Mouse (Mus musculus) heart, embryonic 15.5 days (tissue): ENCODE data around the gene Cdh23. TPM values are rescaled to one million over a fixed set of nuclear protein-coding genes. Genes with fewer than 3 reads are reported as not detected.

Experiments
- ATAC-seq: fragments of 200-750 bp; cut with Nextera tagmentation; replicated peaks from 2 replicates; pipeline ENCODE4 v1.8.0; 2017; ENCODE audit warnings: low read depth, moderate TSS enrichment; ENCODE audit not compliant: insufficient number of reproducible peaks, insufficient read depth, low FRiP score
- H3K27ac ChIP-seq: fragments of 300-500 bp; sonication (generic); 2 replicates; pipeline ENCODE4 v1.5.1; 2015; ENCODE audit warnings: mild to moderate bottlenecking, inconsistent platforms
- H3K27me3 ChIP-seq: fragments of 300-500 bp; sonication (generic); 2 replicates; pipeline ENCODE4 v1.6.1; 2015; ENCODE audit warnings: inconsistent platforms
- H3K36me3 ChIP-seq: fragments of 300-500 bp; sonication (generic); 2 replicates; pipeline ENCODE4 v1.6.1; 2015; ENCODE audit warnings: mild to moderate bottlenecking, inconsistent platforms
- H3K4me1 ChIP-seq: fragments of 300-500 bp; sonication (generic); replicated peaks from 2 replicates; pipeline ENCODE4 v1.6.1; 2015; ENCODE audit warnings: inconsistent platforms
- H3K4me2 ChIP-seq: fragments of 300-500 bp; sonication (generic); 2 replicates; pipeline ENCODE4 v1.6.1; 2015; ENCODE audit warnings: inconsistent platforms, mild to moderate bottlenecking, moderate library complexity
- H3K4me3 ChIP-seq: fragments of 300-500 bp; sonication (generic); 2 replicates; pipeline ENCODE4 v1.5.1; 2015; ENCODE audit warnings: mild to moderate bottlenecking, inconsistent platforms
- H3K9ac ChIP-seq: fragments of 300-500 bp; sonication (generic); 2 replicates; pipeline ENCODE4 v1.6.1; 2015; ENCODE audit warnings: mild to moderate bottlenecking, inconsistent platforms
- H3K9me3 ChIP-seq: fragments of 300-500 bp; sonication (generic); replicated peaks from 2 replicates; pipeline ENCODE4 v1.6.1; 2016; ENCODE audit warnings: inconsistent platforms
- WGBS: fragments of 180-500 bp; shearing (Covaris S2); methylation state at CpG from one replicate; pipeline ENCODE4 v1.1.7; 2015; ENCODE audit warnings: mixed read lengths; 5-methylcytosine and 5-hydroxymethylcytosine counted together
- polyA plus RNA-seq: library from polyadenylated mRNA; unstranded; fragments of >200 nt; fragmentation: Nextera tagmentation; extraction: Ambion mirVana; gene quantifications from 2 replicates; pipeline ENCODE4 v1.2.1, GENCODE M21; 2015

Cdh23 gene
- polyA plus RNA-seq, 1 experiment from 2014 or later = 0.50 TPM

GRCm38 (mm10) chr10:60677319-60677718 is 19.0 kb downstream of the Cdh23 start:
- Histone ChIP-seq H3K9me3 (no peaks in the 10 kb centered on the region), H3K27ac (no peak overlapping the region), H3K36me3 (no peaks in the 10 kb centered on the region), H3K9ac (no peak overlapping the region), H3K4me2 (no peak overlapping the region), H3K4me3 (no peak overlapping the region), H3K4me1 (no peaks in the 10 kb centered on the region), H3K27me3 (0 out of 2 replicates have a peak, but pooled peaks cover 4% of the 10 kb centered on the region)
- WGBS = 81% methylated on average over 4 of the region's 4 CpGs
- no peak for ATAC-seq

DNA sequence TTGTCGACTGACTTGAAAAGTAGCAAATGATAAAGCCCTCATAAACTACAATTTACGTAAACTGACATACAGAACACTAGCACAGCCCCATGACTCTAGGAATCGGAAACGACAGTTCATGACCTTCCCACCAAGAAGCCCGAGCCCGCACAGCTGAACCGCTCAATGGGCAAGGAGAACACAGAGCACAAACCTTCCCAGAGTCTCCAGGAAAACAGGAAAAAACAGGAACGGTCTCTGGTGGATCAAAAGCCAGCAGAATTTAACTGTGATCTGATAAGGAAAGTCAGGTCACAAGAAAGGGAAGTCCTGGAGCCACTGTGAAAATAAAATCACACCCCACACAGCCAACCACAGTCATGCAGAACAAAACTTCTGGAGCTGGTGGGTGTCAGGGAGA is 26.1 kb downstream of the Cdh23 start:
- no peak overlapping the region for H3K4me2 ChIP-seq
- H3K9ac ChIP-seq = no peak overlapping the region
- WGBS = 58% methylated on average over 8 of the region's 8 CpGs
- no peak for ATAC-seq
- H3K9me3 ChIP-seq = no peaks in the 10 kb centered on the region
- H3K36me3 ChIP-seq = no peaks in the 10 kb centered on the region
- H3K4me1 ChIP-seq = no peaks in the 10 kb centered on the region
- H3K27me3 ChIP-seq = no peaks in the 10 kb centered on the region
- no peak overlapping the region for H3K27ac ChIP-seq
- H3K4me3 ChIP-seq = no peak overlapping the region

DNA sequence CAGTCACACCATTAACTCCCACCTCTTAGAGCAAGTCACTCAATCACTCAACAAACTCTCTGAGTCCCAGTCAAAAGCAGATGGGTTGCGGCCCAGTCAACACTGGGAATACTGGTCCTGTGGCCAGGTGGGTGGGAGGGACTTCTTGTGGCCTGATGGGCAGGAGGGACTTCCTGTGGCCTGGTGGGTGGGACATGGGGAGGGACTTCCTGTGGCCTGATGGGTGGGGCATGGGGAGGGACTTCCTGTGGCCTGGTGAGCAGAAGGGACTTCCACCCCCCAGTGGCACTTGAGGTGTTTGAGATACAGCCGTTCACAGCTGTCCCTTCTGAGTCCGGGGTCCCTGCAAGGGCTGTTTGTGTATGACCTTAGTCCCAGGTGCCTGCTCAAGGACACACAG is 27.7 kb downstream of the Cdh23 start:
- no peak overlapping the region for H3K4me3 ChIP-seq
- H3K9me3 ChIP-seq = no peaks in the 10 kb centered on the region
- H3K36me3 ChIP-seq = no peaks in the 10 kb centered on the region
- no peak for ATAC-seq
- no peaks in the 10 kb centered on the region for H3K27me3 ChIP-seq
- H3K27ac ChIP-seq = no peak overlapping the region
- no peak overlapping the region for H3K9ac ChIP-seq
- no peaks in the 10 kb centered on the region for H3K4me1 ChIP-seq
- H3K4me2 ChIP-seq = no peak overlapping the region
- 76% methylated on average over 3 of the region's 3 CpGs for WGBS

DNA sequence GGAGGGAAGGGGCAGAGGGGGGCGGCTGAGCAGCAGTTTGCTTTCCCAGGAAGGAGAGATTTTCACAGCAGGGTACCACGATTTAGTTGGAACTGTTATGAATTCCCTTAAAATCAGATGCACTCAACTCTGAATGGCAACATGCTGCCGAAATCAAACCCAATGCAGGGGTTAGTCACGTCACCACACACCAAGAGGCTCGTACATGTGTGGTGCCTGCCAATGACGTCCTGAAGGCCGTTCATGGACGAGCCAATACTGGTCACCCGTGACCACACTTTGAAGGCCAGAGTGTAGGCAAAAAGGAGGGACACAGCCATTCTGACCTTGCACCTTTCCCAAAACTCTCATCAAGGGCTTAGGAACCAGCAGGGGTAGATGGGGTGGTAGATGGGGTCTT is 35.3 kb downstream of the Cdh23 start:
- H3K4me2 ChIP-seq = no peak overlapping the region
- no peak overlapping the region for H3K9ac ChIP-seq
- no peak overlapping the region for H3K4me3 ChIP-seq
- no peaks in the 10 kb centered on the region for H3K9me3 ChIP-seq
- H3K27me3 ChIP-seq = no peaks in the 10 kb centered on the region
- H3K27ac ChIP-seq = no peak overlapping the region
- no peak for ATAC-seq
- no peaks in the 10 kb centered on the region for H3K4me1 ChIP-seq
- 76% methylated on average over 9 of the region's 9 CpGs for WGBS
- no peaks in the 10 kb centered on the region for H3K36me3 ChIP-seq

DNA sequence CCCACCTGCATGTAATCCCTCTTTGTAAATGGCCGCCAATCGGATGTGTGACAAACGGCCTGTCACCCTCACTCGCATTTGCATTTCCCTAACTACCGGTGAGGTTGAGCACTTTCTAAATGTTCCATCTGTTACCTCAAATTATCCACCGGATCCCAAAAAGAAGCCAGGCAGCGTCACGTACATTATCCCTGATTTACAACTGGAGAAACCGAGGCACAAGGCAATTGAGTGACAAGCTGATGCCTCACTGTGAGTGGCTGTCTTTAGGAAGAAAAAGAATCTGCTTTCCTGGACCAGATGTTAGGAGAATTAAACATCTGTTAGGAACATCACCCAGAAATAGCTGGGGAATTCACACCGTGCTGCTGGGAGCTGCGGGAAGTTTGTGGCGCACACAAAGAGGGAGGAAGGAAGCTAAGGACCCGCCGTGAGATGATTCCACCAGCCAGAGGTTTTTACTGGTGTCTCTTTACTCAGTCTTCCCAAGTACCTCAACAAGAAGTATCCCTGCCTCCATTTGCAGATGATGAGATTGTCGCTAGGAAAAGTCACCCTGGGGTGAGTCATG is 36.8 kb downstream of the Cdh23 start:
- Histone ChIP-seq H3K4me2 (no peak overlapping the region), H3K9me3 (no peaks in the 10 kb centered on the region), H3K4me1 (peaks cover 4% of the 10 kb centered on the region; the same call in 1 of the 2 replicates), H3K27ac (no peak overlapping the region), H3K9ac (no peak overlapping the region), H3K4me3 (no peak overlapping the region), H3K27me3 (no peaks in the 10 kb centered on the region), H3K36me3 (no peaks in the 10 kb centered on the region)
- WGBS = 44% methylated on average over 15 of the region's 15 CpGs
- ATAC-seq = no peak

DNA sequence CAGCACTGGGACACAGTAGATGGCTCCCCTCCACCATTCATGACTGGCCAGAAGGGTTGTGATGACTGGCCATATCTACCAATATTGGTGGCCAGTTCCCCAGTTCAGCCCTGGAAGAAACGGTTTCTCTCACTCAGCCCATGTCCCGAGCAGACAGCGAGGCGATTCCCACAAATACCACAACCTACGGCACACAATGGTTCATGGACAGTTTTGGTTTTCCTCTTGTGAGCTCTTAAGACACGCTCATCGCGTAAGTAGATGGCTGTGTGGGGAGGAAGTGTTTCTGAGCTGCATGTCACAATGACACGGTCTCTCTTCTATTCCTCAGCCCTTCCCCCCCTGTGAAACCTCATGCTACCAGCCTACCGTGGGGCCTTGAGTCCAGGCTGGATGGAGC is 38.1 kb downstream of the Cdh23 start:
- H3K27me3 ChIP-seq = no peaks in the 10 kb centered on the region
- H3K36me3 ChIP-seq = no peaks in the 10 kb centered on the region
- H3K4me1 ChIP-seq = peaks cover 4% of the 10 kb centered on the region; the same call in 1 of the 2 replicates
- no peaks in the 10 kb centered on the region for H3K9me3 ChIP-seq
- no peak overlapping the region for H3K4me3 ChIP-seq
- H3K4me2 ChIP-seq = no peak overlapping the region
- no peak for ATAC-seq
- no peak overlapping the region for H3K9ac ChIP-seq
- no peak overlapping the region for H3K27ac ChIP-seq
- WGBS = 80% methylated on average over 10 of the region's 10 CpGs

DNA sequence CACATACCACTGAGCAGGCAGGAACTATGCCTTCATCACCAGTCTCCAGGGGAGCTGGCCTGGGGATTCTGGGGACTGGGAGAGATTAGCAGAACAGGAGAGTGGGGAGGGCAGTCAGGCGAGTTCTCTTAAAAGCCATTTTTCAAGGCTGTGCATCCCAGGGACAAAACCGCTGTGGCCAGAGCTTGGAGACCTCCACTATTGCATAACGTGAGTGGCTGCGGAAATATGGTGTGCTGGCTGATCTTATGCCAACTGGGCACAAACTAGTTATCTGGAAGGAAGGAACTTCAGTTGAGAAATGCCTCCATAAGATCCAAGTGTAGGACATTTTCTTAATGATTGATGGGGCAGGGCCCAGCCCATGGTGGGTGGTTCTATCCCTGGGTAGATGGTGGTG is 42.6 kb downstream of the Cdh23 start:
- no peak overlapping the region for H3K9ac ChIP-seq
- H3K9me3 ChIP-seq = no peaks in the 10 kb centered on the region
- no peaks in the 10 kb centered on the region for H3K27me3 ChIP-seq
- 84% methylated on average over 4 of the region's 4 CpGs for WGBS
- no peak overlapping the region for H3K4me3 ChIP-seq
- no peak overlapping the region for H3K4me2 ChIP-seq
- peaks cover 4% of the 10 kb centered on the region; the same call in 1 of the 2 replicates for H3K4me1 ChIP-seq
- H3K27ac ChIP-seq = no peak overlapping the region
- no peaks in the 10 kb centered on the region for H3K36me3 ChIP-seq
- ATAC-seq = no peak

DNA sequence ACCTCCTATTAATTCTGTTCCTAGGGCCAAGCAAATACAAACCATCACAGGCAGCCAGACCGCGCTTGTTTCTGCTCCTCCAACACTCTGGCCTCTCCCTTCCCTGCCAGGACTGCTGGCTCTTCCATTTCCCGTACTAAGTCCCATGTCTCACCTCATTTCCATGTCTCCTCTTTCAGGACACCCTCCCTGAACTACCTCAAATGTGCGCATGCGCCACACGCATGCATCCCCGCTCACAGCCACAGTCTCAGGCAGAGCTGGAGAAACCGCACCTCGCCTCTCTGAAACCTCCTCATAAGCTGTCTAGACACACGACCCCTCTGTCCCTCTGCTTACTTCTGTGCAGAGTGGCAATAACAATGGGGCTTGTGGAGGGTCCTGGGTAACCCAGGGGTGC is 43.2 kb downstream of the Cdh23 start:
- Histone ChIP-seq H3K27ac (no peak overlapping the region), H3K9me3 (no peaks in the 10 kb centered on the region)
- WGBS = 89% methylated on average over 10 of the region's 10 CpGs

GRCm38 (mm10) chr10:60644079-60644641 is 52.1 kb downstream of the Cdh23 start:
- Histone ChIP-seq H3K27ac (no peak overlapping the region), H3K4me2 (no peak overlapping the region), H3K4me1 (no peaks in the 10 kb centered on the region), H3K4me3 (no peak overlapping the region), H3K9me3 (no peaks in the 10 kb centered on the region), H3K36me3 (no peaks in the 10 kb centered on the region), H3K27me3 (0 out of 2 replicates have a peak, but pooled peaks cover 4% of the 10 kb centered on the region), H3K9ac (no peak overlapping the region)
- no peak for ATAC-seq
- 58% methylated on average over 14 of the region's 14 CpGs for WGBS

More for the DNA sequence above, 43.2 kb downstream of the Cdh23 start:
- Histone ChIP-seq H3K9ac (no peak overlapping the region), H3K4me1 (peaks cover 4% of the 10 kb centered on the region; the same call in 1 of the 2 replicates), H3K4me2 (no peak overlapping the region), H3K27me3 (no peaks in the 10 kb centered on the region), H3K36me3 (no peaks in the 10 kb centered on the region), H3K4me3 (no peak overlapping the region)
- no peak for ATAC-seq

DNA sequence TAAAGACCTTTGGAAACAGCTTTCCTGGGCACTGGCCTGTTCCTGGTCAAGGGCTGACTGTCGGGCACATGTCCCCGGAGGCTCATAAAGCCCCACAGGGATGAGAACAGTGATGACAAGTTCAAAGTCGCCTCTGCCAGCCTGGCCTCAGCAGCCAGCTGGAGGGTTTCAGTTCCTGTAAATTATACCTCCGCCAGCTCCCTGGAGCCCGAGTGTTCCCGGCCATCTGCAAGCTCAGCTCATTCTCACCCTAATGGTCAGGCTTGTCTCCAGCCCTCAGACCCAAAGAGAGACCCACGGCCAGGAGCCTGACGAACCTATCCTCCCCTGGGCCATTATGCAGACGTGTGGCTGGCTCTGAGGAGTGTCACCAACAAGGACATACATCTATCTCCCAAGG is 57.0 kb downstream of the Cdh23 start:
- 53% methylated on average over 9 of the region's 9 CpGs for WGBS
- H3K9ac ChIP-seq = no peak overlapping the region
- H3K4me1 ChIP-seq = no peaks in the 10 kb centered on the region
- H3K36me3 ChIP-seq = no peaks in the 10 kb centered on the region
- no peak overlapping the region for H3K27ac ChIP-seq
- H3K27me3 ChIP-seq = 0 out of 2 replicates have a peak, but pooled peaks cover 7% of the 10 kb centered on the region
- no peak overlapping the region for H3K4me2 ChIP-seq
- no peak overlapping the region for H3K4me3 ChIP-seq
- no peak for ATAC-seq
- no peaks in the 10 kb centered on the region for H3K9me3 ChIP-seq

DNA sequence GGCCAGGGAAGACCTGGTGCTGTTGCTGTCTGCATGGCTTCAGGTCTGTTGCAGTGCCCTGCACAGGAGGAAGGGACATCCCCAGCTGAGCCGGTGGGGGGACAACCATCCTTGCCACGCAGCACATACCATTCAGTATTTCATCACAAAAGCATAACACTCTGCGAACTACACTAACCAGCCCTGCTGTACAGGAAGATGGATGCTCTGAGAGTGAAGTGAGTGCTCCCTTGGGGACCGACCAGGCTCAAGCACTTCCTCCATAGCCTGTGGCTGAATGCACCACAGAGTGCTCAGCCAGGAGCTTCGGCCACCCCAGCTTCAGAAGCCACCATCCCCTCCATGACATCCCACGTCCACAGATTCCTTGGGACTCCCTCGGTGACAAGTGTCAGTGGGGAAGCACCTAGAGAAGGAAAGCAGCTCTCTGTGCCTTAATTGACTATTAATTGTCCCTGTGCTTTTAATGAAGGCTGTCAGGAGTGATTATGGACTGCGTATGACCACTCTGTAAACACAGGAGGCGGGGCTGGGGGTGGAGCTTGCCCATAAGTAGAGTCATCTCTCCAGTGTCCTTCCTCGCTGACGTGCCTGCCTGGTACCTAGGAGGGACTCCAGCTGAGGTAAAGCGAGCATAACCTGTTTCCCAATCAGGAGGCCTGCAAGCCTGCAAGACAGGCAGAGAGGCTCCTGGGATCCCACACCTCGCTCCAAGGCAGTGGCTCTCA is 60.6 kb downstream of the Cdh23 start:
- H3K4me2 ChIP-seq = no peak overlapping the region
- no peak overlapping the region for H3K4me3 ChIP-seq

More for the DNA sequence above, 60.6 kb downstream of the Cdh23 start:
- H3K27me3 ChIP-seq = 0 out of 2 replicates have a peak, but pooled peaks cover 3% of the 10 kb centered on the region
- H3K9ac ChIP-seq = no peak overlapping the region
- H3K36me3 ChIP-seq = no peaks in the 10 kb centered on the region
- H3K9me3 ChIP-seq = no peaks in the 10 kb centered on the region
- WGBS = 21% methylated on average over 13 of the region's 13 CpGs
- ATAC-seq = 0 out of 2 replicates have a peak, but pooled peaks have one; percentile 12
- no peaks in the 10 kb centered on the region for H3K4me1 ChIP-seq
- no peak overlapping the region for H3K27ac ChIP-seq
